Mouse (Mus musculus): ENCODE measurements around the gene Tmem72. TPM values are rescaled to one million over a fixed set of nuclear protein-coding genes. Genes with fewer than 3 reads are reported as not detected.

The Tmem72 gene
- polyA plus RNA-seq, 2 experiments: under 0.01 to 0.01 TPM

GRCm38 (mm10) chr6:116633741-116634695 lies 82.7 kb downstream of the Tmem72 start:
- ATAC-seq (ENCODE audit: insufficient read depth) (no peak), DNase-seq (ENCODE audit: low read depth in 3 of 3, low spot score in 3 of 3) (no peak)
- Histone ChIP-seq H3K4me1 (replicated peaks; ENCODE audit: control insufficient read depth in 2 of 2, insufficient read depth in 2 of 2, low read length in 1 of 2) (peaks cover 0 to 21% of the 10 kb centered on the region in 2 experiments; a peak in 2 of 4 replicates), H3K9me3 (ENCODE audit: control insufficient read depth, low read length) (no peaks in the 10 kb centered on the region), H3K9ac (replicated peaks) (no peak overlapping the region), H3K4me3 (ENCODE audit: insufficient read depth in 1 of 2, low read depth in 2 of 2, low read length in 2 of 2) (no peak overlapping the region), H3K36me3 (replicated peaks; ENCODE audit: control insufficient read depth, insufficient read depth, low read depth) (no peaks in the 10 kb centered on the region), H3K4me2 (ENCODE audit: low read depth) (no peak overlapping the region), H3K27ac (no peak overlapping the region), H3K27me3 (ENCODE audit: control insufficient read depth, insufficient read depth, low read length) (no peaks in the 10 kb centered on the region)
- TF ChIP-seq EP300 (IDR thresholded peaks at IDR 0.05; ENCODE audit: low read depth) (no peak), CTCF (IDR thresholded peaks at IDR 0.05; ENCODE audit: low read depth) (no peak)
- 66% methylated on average over 17 of the region's 17 CpGs for WGBS (ENCODE audit: insufficient replicate concordance)

GRCm38 (mm10) chr6:116632129-116632528 lies 84.6 kb downstream of the Tmem72 start:
- Histone ChIP-seq H3K27ac (no peak overlapping the region), H3K4me2 (ENCODE audit: low read depth) (no peak overlapping the region), H3K4me1 (replicated peaks; ENCODE audit: control insufficient read depth in 2 of 2, insufficient read depth in 2 of 2, low read length in 1 of 2) (peaks cover 0 to 24% of the 10 kb centered on the region in 2 experiments; a peak in 2 of 4 replicates), H3K9me3 (ENCODE audit: control insufficient read depth, low read length) (no peaks in the 10 kb centered on the region), H3K9ac (replicated peaks) (no peak overlapping the region), H3K27me3 (ENCODE audit: control insufficient read depth, insufficient read depth, low read length) (no peaks in the 10 kb centered on the region), H3K36me3 (replicated peaks; ENCODE audit: control insufficient read depth, insufficient read depth, low read depth) (no peaks in the 10 kb centered on the region), H3K4me3 (ENCODE audit: insufficient read depth in 1 of 2, low read depth in 2 of 2, low read length in 2 of 2) (no peak overlapping the region)
- ATAC-seq (ENCODE audit: insufficient read depth) (no peak), DNase-seq (ENCODE audit: low read depth in 3 of 3, low spot score in 3 of 3) (peak in 1 of 3 experiments; percentile 38)
- TF ChIP-seq EP300 (IDR thresholded peaks at IDR 0.05; ENCODE audit: low read depth): no peak
- TF ChIP-seq CTCF (IDR thresholded peaks at IDR 0.05; ENCODE audit: low read depth): peak; percentile 81
- WGBS (ENCODE audit: insufficient replicate concordance): 28% methylated on average over 1 of the region's 1 CpGs

- Histone ChIP-seq H3K27ac (no peak overlapping the region), H3K9ac (replicated peaks) (no peak overlapping the region), H3K4me2 (ENCODE audit: low read depth) (no peak overlapping the region), H3K27me3 (ENCODE audit: control insufficient read depth, insufficient read depth, low read length) (no peaks in the 10 kb centered on the region), H3K9me3 (ENCODE audit: control insufficient read depth, low read length) (no peaks in the 10 kb centered on the region), H3K36me3 (replicated peaks; ENCODE audit: control insufficient read depth, insufficient read depth, low read depth) (no peaks in the 10 kb centered on the region), H3K4me1 (replicated peaks; ENCODE audit: control insufficient read depth in 2 of 2, insufficient read depth in 2 of 2, low read length in 1 of 2) (peaks cover 0 to 9% of the 10 kb centered on the region in 2 experiments; a peak in 2 of 4 replicates), H3K4me3 (ENCODE audit: insufficient read depth in 1 of 2, low read depth in 2 of 2, low read length in 2 of 2) (no peak overlapping the region)
- DNase-seq (ENCODE audit: low read depth in 3 of 3, low spot score in 3 of 3): no peak
- TF ChIP-seq CTCF (IDR thresholded peaks at IDR 0.05; ENCODE audit: low read depth) (no peak), EP300 (IDR thresholded peaks at IDR 0.05; ENCODE audit: low read depth) (no peak)
- no peak for ATAC-seq (ENCODE audit: insufficient read depth)
- WGBS (ENCODE audit: insufficient replicate concordance): 44% methylated on average over 10 of the region's 10 CpGs
Measured at GRCm38 (mm10) chr6:116629766-116630165, 86.9 kb downstream of the Tmem72 start.

Small RNA genes within 50 kb of the gene (microRNA-seq; reads per million reads assigned to microRNA genes)
- gene Mir7043: 1.3 reads per million

Other genes starting within 250 kb of the Tmem72 start
- not detected in 2 replicates for gene Olfr211, start 227.8 kb downstream of the Tmem72 start, polyA plus RNA-seq (2012; rRNA removed)
- gene Olfr211, start 227.8 kb downstream of the Tmem72 start, polyA plus RNA-seq (2014; fragmentation: Nextera tagmentation; extraction: Ambion mirVana): not detected in 2 replicates
- gene Olfr212, start 210.4 kb downstream of the Tmem72 start, polyA plus RNA-seq (2012; rRNA removed): 0.01 TPM in 1 of 2 replicates, not detected in the other
- not detected in 2 replicates for gene Olfr212, start 210.4 kb downstream of the Tmem72 start, polyA plus RNA-seq (2014; fragmentation: Nextera tagmentation; extraction: Ambion mirVana)
- gene Olfr213, start 178.5 kb downstream of the Tmem72 start, polyA plus RNA-seq (2012; rRNA removed): not detected in 2 replicates
- gene Olfr213, start 178.5 kb downstream of the Tmem72 start, polyA plus RNA-seq (2014; fragmentation: Nextera tagmentation; extraction: Ambion mirVana): not detected in 2 replicates
- gene Gm5580, start 165.8 kb downstream of the Tmem72 start, polyA plus RNA-seq (2012; rRNA removed): 0.04 TPM in 1 of 2 replicates, not detected in the other
- gene Gm5580, start 165.8 kb downstream of the Tmem72 start, polyA plus RNA-seq (2014; fragmentation: Nextera tagmentation; extraction: Ambion mirVana): 0.19 and 0.21 TPM in 2 replicates
- gene Olfr214, start 162.7 kb downstream of the Tmem72 start, polyA plus RNA-seq (2012; rRNA removed): not detected in 2 replicates
- gene Olfr214, start 162.7 kb downstream of the Tmem72 start, polyA plus RNA-seq (2014; fragmentation: Nextera tagmentation; extraction: Ambion mirVana): not detected in 2 replicates
- gene Olfr215, start 132.7 kb downstream of the Tmem72 start, polyA plus RNA-seq (2012; rRNA removed): not detected in 2 replicates
- not detected in 2 replicates for gene Olfr215, start 132.7 kb downstream of the Tmem72 start, polyA plus RNA-seq (2014; fragmentation: Nextera tagmentation; extraction: Ambion mirVana)
- gene Zfp422, start 87.9 kb downstream of the Tmem72 start, polyA plus RNA-seq (2012; rRNA removed): 9.0 and 10.9 TPM in 2 replicates
- 21.2 TPM in 2 replicates for gene Zfp422, start 87.9 kb downstream of the Tmem72 start, polyA plus RNA-seq (2014; fragmentation: Nextera tagmentation; extraction: Ambion mirVana)
- gene Depp1, start 66.3 kb downstream of the Tmem72 start, polyA plus RNA-seq (2012; rRNA removed): 3.3 and 14.3 TPM in 2 replicates
- gene Depp1, start 66.3 kb downstream of the Tmem72 start, polyA plus RNA-seq (2014; fragmentation: Nextera tagmentation; extraction: Ambion mirVana): 6.3 and 9.4 TPM in 2 replicates
- gene Rassf4, start 43.0 kb downstream of the Tmem72 start, polyA plus RNA-seq (2012; rRNA removed): 1.5 and 1.9 TPM in 2 replicates
- gene Rassf4, start 43.0 kb downstream of the Tmem72 start, polyA plus RNA-seq (2014; fragmentation: Nextera tagmentation; extraction: Ambion mirVana): 5.7 and 6.7 TPM in 2 replicates

Measured in liver, embryonic 14.5 days (tissue).